Mouse (Mus musculus) thymus, postnatal 0 days (tissue): Measurements from ENCODE around the gene Mrpl28. TPM values are rescaled to one million over a fixed set of nuclear protein-coding genes. Genes with fewer than 3 reads are reported as not detected.
"Not testable (repeated sequence)": the region's sequence is repeated elsewhere in the genome, so short reads cannot be mapped to it uniquely, and the experiment has no call there.

ENCODE experiments used
- DNase-seq: peaks from one replicate; pipeline ENCODE4 v3.0.0-alpha.2; 2015; ENCODE audit warnings: low spot score
- polyA plus RNA-seq: library from polyadenylated mRNA; unstranded; fragments of >200 nt; fragmentation: Nextera tagmentation; extraction: Ambion mirVana; gene quantifications from 2 replicates; pipeline ENCODE4 v1.2.1, GENCODE M21; 2015

Mrpl28 gene
- polyA plus RNA-seq: 158 and 161 TPM in 2 replicates

DNA sequence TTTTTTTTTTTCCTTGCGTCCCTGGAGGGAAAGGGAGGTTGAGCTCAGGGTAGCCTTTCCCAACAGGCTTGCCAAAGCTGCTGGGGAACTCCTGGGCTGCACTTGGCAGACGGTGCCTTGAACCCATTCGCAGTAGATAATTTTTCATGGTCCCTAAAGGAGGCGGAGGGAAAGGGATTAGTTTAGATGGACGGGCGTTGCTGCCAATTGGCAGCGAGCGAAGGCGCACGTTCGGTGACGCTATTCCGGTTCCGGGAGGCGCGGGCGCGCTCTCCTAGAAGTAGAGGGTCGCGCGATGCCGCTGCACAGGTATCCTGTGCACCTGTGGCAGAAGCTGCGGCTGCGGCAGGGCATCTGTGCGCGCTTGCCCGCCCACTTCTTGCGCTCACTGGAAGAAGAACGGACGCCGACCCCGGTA is at the start of gene Mrpl28:
TSS of gene Mrpl28 (plus strand) at position 234 of the 418 bp plus-strand sequence.
- peak; percentile 96 for DNase-seq

DNA sequence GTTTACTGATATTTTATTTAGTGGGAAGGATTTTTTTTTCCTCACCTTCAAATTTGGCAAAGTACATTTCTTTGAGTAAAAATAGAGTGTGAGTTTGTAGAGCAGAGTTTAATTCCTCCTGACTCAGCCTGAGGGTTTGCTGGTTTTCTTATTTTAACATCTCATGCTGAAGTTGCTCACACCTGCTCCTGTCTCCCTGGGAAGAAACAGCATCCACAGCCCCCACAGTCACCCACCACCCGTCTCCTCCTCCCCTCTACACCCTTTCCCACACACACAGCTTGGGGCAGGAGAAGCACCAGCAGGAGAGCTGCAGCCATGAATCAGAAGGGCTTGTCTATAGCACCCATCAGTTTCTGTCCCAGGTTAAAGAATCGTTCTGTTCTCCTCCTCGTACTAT is 48.1 kb upstream of the Mrpl28 start:
- DNase-seq: no peak

DNA sequence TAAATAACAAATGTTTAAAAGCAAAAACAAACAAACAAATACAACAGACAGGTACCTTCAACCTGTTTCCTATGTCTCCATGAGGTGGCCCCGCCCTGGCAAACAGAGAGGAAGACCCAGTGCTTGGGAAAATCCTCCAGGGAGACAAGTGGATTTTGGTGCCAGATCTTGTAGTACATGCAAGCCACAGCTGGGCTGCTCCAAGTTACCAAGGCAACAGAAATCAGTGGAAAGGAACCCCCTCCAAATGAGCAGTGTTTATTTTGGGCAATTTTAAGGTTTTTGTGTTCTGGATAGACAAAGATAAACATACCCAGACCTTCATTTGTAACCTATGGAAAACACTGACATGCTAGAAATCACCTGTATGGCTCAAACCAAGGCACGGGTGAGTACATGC is 44.4 kb upstream of the Mrpl28 start:
- DNase-seq: no peak

DNA sequence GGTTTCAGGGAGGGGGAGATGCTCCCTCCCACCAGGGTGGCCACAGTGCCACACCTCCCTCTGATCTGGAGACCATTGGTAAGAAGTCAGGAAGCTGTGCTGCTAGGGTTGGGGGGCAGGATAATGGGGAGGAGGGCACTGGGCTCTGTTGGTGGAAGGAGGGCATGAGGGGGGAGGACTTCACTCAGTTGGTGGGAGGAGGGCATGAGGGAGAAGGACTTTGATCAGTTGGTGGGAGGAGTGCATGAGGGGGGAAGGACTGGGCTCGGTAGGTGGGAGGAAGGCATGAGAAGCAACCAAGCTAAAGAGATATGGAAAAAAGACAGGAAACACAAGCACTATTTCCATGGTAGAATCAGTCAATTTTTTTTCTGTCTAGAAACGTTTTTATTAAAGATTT is 42.4 kb upstream of the Mrpl28 start:
- no peak for DNase-seq

- no peak for DNase-seq
These were observed 36.2 kb upstream of the Mrpl28 start for GRCm38 (mm10) chr17:26087059-26087564.

DNA sequence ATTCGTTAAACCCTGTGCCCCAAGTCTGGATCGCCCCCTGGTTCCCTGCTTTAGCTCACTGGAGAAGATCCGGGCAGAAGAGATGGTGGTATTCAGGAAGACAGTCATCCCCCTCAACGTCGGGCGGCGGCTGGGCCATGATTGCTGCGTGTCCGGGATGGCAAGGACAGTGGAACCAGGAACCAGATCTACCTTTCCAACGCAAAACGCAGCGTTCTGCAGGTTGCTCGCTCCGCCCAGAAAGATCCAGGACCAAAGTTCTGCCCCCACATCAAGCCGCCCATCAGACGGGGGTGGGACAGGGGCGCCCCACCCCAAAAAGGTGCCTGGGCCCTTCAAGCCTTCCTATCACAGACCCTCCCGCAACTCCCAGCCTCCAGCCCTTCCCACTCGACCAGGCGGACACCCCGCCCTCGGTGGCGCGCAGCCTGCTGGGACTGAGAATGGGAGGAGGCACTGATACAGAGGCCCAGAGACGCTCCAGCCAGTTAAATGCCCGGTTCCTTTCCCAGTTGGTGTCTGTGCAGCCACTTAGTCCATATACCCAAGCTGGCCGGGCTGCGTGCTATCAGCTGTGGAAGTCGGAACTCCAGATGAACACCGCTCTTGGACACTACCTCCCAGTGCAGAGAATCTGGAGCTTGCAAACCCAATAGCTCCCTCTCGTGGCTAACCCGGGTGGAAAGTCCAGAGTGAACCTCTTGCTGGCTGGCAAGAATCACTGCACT is 33.2 kb upstream of the Mrpl28 start, which contains the start of gene Decr2:
TSS of gene Decr2 (minus strand) at position 433 of the 728 bp plus-strand sequence.
- peak; percentile 84 for DNase-seq

DNA sequence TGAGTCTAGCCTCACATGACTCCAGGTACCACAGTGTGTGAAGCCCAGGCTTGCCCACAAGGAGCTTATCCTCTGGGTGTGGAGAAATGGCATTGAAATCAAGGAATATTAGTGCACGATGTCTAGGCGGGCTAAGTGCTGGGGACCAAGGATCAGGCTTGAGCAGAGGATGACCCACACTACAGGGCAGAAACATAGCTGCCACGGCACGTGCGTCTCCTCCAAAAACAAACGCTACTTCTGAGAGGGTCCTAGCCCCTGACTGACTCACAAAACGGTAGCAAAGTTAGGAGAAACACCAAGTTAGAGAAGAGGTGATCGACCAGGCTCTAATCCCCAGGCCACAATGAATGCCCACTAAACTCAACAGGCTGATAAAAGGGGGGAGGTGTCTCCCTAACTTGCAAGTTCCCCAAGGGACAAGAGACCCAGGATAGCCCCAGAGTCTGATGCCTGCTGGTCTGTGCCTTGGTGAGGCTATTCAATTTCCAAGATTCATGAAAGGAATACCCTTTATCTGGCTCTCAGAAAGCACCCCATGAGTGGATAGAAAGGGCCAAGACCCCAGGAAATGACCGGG is 28.7 kb upstream of the Mrpl28 start:
- no peak for DNase-seq

GRCm38 (mm10) chr17:26095121-26095740 is 28.1 kb upstream of the Mrpl28 start, which contains the start of gene Nme4:
Nme4 (minus strand) TSS chr17:26095602.
- DNase-seq: peak; percentile 51

DNA sequence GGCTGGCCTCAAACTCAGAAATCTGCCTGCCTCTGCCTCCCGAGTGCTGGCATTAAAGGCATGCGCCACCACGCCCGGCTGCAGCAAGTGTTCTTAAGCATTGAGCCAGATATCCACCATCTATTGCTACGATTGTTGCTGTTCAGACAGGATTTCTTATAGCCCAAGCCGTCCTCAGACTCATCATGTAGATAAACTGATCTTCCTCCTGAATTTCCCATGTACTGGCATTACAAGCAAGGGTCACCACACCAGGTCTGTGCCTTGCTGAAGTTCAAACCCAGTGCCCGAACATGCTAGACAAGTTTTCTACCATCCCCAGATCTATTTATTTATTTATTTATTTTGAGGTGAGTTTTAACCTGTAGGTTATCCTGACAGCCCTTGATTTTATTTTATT is 24.8 kb upstream of the Mrpl28 start:
- DNase-seq: no peak

- not testable (repeated sequence) for DNase-seq
These were observed 24.0 kb upstream of the Mrpl28 start for GRCm38 (mm10) chr17:26099316-26099715.

DNA sequence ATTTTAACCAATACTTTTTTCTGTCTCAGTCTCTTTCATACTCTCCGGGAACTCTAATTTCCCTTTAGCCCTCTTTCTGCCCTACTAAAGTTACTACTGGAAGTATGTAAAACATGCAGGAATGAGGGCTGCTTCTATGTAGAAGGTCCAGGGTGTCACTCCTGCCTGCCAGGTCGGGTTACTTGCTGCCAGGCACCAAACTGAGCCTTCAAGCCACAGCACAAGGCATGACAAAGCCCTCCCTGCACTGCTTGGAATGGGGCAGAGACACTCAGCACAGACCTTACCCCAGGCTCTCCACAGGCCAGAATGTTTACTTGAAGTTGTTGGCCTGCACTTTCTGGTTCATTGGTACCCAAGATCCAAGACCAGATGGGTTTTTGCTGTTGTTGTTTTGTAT is 23.1 kb upstream of the Mrpl28 start:
- DNase-seq: no peak

DNA sequence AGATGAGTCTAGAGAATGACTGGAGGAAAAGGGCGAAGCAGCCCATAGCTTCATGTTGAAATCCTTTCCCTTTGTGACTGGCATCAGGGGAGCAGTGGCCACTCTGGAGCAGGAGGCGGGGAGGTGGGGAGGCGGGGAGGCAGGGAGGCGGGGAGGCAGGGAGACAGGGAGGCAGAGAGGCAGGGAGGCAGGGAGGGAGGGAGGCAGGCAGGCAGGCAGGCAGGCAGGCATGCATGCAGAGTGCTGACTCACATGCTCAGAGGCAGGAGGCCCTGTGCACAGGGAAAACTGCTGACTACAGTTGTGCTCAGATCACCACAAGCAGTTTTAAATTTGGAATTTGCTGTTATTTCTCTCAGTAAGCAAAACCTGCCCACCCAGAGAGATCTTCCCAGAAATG is 21.8 kb upstream of the Mrpl28 start:
- DNase-seq: no peak

DNA sequence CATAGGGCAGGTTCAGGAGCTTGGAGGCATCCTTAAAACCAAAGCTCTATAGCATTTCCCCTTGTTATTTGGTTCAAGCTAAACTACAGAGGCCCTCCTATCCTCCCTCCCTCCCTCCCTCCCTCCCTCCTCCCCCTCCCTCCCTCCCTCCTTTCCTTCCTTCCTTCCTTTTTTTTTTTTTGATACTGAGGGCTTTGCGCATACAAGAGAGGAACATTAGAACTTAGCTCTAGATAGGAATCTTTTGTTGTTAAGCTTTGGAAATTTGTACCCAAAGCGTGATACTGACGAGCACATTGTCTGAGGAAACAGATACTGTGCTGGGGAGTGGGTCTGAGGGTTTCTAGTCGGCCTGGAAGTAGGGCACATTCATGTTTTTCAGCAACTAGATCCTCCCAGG is 17.7 kb upstream of the Mrpl28 start:
- DNase-seq: no peak

DNA sequence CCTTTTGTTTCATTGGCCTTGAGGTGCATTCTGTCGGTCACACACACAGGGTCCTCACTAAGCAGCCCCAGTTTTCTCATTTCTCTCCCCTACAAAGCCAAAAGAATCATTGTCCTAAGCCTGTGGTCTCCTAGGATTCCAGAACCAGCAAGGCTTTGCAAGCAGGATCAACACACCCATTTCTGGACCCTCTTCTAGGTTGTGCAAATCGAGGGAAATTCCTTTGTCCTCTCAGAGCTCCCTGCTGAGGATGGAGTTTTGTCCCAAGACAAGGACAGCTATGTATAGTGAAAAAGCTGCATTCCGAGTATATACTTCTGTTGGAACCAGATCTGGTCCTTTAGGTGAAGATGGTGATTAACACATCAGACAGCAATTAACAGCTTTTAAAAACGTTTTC is 13.1 kb upstream of the Mrpl28 start:
- no peak for DNase-seq

DNA sequence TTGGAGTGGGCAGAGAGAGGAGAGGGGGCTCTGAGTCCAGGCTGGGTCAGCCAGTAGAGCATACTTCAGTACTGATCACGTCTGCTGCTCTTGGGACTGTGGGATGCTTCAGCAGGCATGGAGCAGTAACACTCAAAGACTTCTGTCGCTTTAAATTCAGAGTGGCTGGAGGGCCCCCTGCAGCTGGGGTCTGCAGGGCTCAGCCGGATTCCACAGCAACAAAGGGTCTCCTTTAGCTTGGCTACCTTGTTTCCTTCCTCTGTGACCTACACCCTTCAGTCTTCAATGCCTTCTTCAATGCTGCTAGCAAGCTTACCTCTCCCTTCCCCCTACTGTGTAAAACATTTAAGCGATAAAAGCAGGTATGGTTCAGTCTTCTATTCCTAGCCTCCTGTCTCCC is 12.3 kb upstream of the Mrpl28 start:
- no peak for DNase-seq

- DNase-seq: no peak
These were observed 11.6 kb upstream of the Mrpl28 start for GRCm38 (mm10) chr17:26111722-26112121.

GRCm38 (mm10) chr17:26112751-26113150 is 10.5 kb upstream of the Mrpl28 start:
- DNase-seq: no peak

GRCm38 (mm10) chr17:26113181-26113948 is 9.9 kb upstream of the Mrpl28 start, which contains the start of gene Tmem8:
Tmem8 (plus strand) TSS chr17:26113299.
- DNase-seq: peak; percentile 72

- no peak for DNase-seq
These were observed 9.2 kb upstream of the Mrpl28 start for GRCm38 (mm10) chr17:26114061-26114460.

GRCm38 (mm10) chr17:26114461-26114860 is 8.8 kb upstream of the Mrpl28 start:
- DNase-seq: not testable (repeated sequence)

DNA sequence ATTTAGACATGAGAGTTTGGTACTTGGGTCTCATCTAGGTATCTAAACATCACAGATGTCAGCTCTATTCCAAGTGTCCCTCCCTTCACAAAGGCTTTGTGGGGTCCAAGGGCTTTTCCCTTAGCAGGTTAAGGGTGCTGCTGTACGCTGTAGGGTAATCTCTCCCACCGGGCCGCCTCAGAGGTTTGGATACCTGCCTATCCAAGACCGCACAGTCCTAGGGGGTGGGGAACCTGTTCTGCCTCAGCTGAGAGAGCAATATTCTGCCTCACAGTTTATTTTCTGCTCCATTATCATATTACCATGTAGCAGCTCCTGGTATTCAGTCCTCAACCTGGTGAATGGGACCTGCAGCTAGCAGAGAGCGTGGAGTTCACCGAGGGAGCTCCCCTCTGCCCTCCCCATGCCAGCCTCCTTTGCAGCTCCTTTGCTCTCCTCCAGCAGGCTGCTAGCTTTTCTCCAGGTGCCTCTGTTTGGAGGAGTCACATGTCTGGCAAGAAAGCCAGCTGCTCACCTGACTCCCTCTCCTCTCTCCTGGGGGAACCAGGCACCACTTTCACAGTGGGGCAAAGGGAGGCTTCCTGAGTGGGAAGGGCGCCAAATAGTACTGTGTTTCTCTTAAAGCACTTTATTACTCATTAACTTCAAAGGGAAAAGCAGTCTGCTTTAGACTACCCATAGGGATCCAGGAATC is 7.9 kb upstream of the Mrpl28 start:
- DNase-seq: no peak
